19 mouse cellular contexts compared by ENCODE assay signal in the genomic region with DNA sequence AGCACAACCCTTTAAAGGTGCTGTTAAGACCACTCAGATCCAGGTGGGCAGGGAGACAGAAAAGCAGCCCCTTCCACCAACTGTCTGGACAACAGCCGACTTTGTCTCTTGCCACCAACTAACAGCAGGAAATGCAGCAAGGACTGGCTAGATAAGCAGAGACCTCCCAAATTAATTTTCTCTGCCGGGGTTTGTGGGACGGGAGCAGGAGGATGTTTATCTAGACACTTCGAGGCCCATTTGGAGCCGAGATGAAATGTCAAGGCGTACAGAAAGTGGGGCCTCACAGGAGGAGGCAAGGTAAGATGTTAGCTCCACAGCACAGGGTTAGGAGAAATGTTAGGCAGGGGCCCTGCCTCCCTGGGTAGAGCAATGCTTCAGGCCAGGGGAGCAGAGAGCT. TPM values are rescaled to one million over a fixed set of nuclear protein-coding genes. Genes with fewer than 3 reads are reported as not detected.
DNase-seq lines count a peak whose midpoint lies in the region; ATAC-seq and TF ChIP-seq lines count a peak whose summit lies in the region.
"Had no signal": no experiment of that assay in that cellular context is flagged by ENCODE, and none has a peak within 500 bp of the region (broad histone marks: within the 10 kb centered on the region; RNA-seq: fewer than 3 reads in every experiment).

No protein-coding gene starts in this region.

- no peak overlapping the region; the same call in 1 of the 2 replicates for H3K9ac ChIP-seq in lung, embryonic 14.5 days
- H3K9ac ChIP-seq in liver, embryonic 14.5 days (replicated peaks), result peak overlapping the region; percentile 9; the same call in 1 of the 2 replicates
- H3K9ac ChIP-seq: forebrain, embryonic 15.5 days; heart, embryonic 13.5 days; limb, embryonic 12.5 days had no signal

- H3K4me1 ChIP-seq in heart, embryonic 10.5 days, result peaks cover 27% of the 10 kb centered on the region
- peaks cover 18% of the 10 kb centered on the region; the same call in 1 of the 2 replicates for H3K4me1 ChIP-seq in lung, embryonic 14.5 days (ENCODE audit: insufficient read depth)
- H3K4me1 ChIP-seq in embryonic facial prominence, embryonic 10.5 days, result peaks cover 7% of the 10 kb centered on the region
- peaks cover 3 to 13% of the 10 kb centered on the region in 2 experiments for H3K4me1 ChIP-seq in liver, embryonic 14.5 days (replicated peaks; ENCODE audit: control insufficient read depth in 2 of 2, insufficient read depth in 2 of 2, low read length in 1 of 2)
- H3K4me1 ChIP-seq: forebrain, embryonic 15.5 days; limb, embryonic 12.5 days had no signal

- no peak overlapping the region for H3K4me3 ChIP-seq in heart, embryonic 10.5 days
- H3K4me3 ChIP-seq in lung, embryonic 14.5 days (ENCODE audit: low read depth, low read length), result no peak overlapping the region
- H3K4me3 ChIP-seq in embryonic facial prominence, embryonic 10.5 days, result no peak overlapping the region
- no peak overlapping the region for H3K4me3 ChIP-seq in liver, embryonic 14.5 days (ENCODE audit: insufficient read depth in 1 of 2, low read depth in 2 of 2, low read length in 2 of 2)
- H3K4me3 ChIP-seq: forebrain, embryonic 15.5 days; heart, embryonic 13.5 days; hindbrain, embryonic 10.5 days; limb, embryonic 12.5 days had no signal

- no peaks in the 10 kb centered on the region for H3K9me3 ChIP-seq in heart, embryonic 10.5 days
- no peaks in the 10 kb centered on the region for H3K9me3 ChIP-seq in lung, embryonic 14.5 days (ENCODE audit: low read depth, low read length)
- H3K9me3 ChIP-seq in embryonic facial prominence, embryonic 10.5 days, result no peaks in the 10 kb centered on the region
- no peaks in the 10 kb centered on the region for H3K9me3 ChIP-seq in liver, embryonic 14.5 days (ENCODE audit: control insufficient read depth, low read length)
- H3K9me3 ChIP-seq: forebrain, embryonic 15.5 days; heart, embryonic 13.5 days; hindbrain, embryonic 10.5 days; limb, embryonic 12.5 days had no signal

- peak; percentile 76 for DNase-seq in heart, adult 11 months
- DNase-seq in heart, embryonic 10.5 days (ENCODE audit: low spot score), result no peak
- peak; percentile 55 for DNase-seq in lung, embryonic 14.5 days
- DNase-seq in lung, postnatal 4 days, result no peak
- DNase-seq in embryonic facial prominence, embryonic 10.5 days (ENCODE audit: low spot score), result no peak
- no peak for DNase-seq in liver, embryonic 14.5 days (ENCODE audit: low read depth in 3 of 3, low spot score in 3 of 3)
- DNase-seq in layer of hippocampus, adult 8-10 months (ENCODE audit: low spot score in 2 of 2), result no peak
- no peak for DNase-seq in embryo, embryonic 10 days (ENCODE audit: low spot score)
- DNase-seq: adrenal gland, adult 8-10 months; cerebellum, adult 8-10 months; cerebellum, postnatal 25 days; right cerebral cortex, adult 18-20 months had no signal

- 22% methylated on average over 6 of the region's 6 CpGs for WGBS in heart, embryonic 10.5 days
- WGBS in lung, embryonic 14.5 days, result 8% methylated on average over 6 of the region's 6 CpGs
- WGBS in embryonic facial prominence, embryonic 10.5 days, result 56% methylated on average over 6 of the region's 6 CpGs
- WGBS in liver, embryonic 14.5 days (ENCODE audit: insufficient replicate concordance), result 6% methylated on average over 6 of the region's 6 CpGs

- H3K4me2 ChIP-seq in lung, embryonic 14.5 days, result no peak overlapping the region
- peak overlapping the region; percentile 39 for H3K4me2 ChIP-seq in liver, embryonic 14.5 days (ENCODE audit: low read depth)
- H3K4me2 ChIP-seq: forebrain, embryonic 15.5 days; heart, embryonic 13.5 days; limb, embryonic 12.5 days; midbrain, embryonic 11.5 days had no signal

- ATAC-seq in lung, embryonic 14.5 days (ENCODE audit: insufficient read depth), result no peak
- ATAC-seq in liver, embryonic 14.5 days (ENCODE audit: insufficient read depth), result peak; percentile 61; the same call in 1 of the 2 replicates
- ATAC-seq: forebrain, embryonic 15.5 days; hindbrain, embryonic 16.5 days; midbrain, embryonic 16.5 days had no signal

- 0 out of 2 replicates have a peak, but pooled peaks have one; percentile 13 for TF ChIP-seq EP300 in liver, embryonic 14.5 days (IDR thresholded peaks at IDR 0.05; ENCODE audit: low read depth)

- peaks cover 20% of the 10 kb centered on the region; the same call in 1 of the 2 replicates for H3K27me3 ChIP-seq in heart, embryonic 10.5 days (ENCODE audit: insufficient read depth, poor library complexity, severe bottlenecking)
- H3K27me3 ChIP-seq in lung, embryonic 14.5 days (ENCODE audit: insufficient read depth, low read length), result no peaks in the 10 kb centered on the region
- 0 out of 2 replicates have a peak, but pooled peaks cover 6% of the 10 kb centered on the region for H3K27me3 ChIP-seq in embryonic facial prominence, embryonic 10.5 days (replicated peaks; ENCODE audit: low read depth, poor library complexity, severe bottlenecking)
- no peaks in the 10 kb centered on the region for H3K27me3 ChIP-seq in liver, embryonic 14.5 days (ENCODE audit: control insufficient read depth, insufficient read depth, low read length)
- H3K27me3 ChIP-seq: forebrain, embryonic 15.5 days; limb, embryonic 12.5 days had no signal

- TF ChIP-seq CTCF in lung, embryonic 14.5 days (IDR thresholded peaks at IDR 0.05; ENCODE audit: low read depth), result no peak
- TF ChIP-seq CTCF in liver, embryonic 14.5 days (IDR thresholded peaks at IDR 0.05; ENCODE audit: low read depth), result no peak

- H3K36me3 ChIP-seq in heart, embryonic 10.5 days, result no peaks in the 10 kb centered on the region
- H3K36me3 ChIP-seq in lung, embryonic 14.5 days (ENCODE audit: insufficient read depth), result no peaks in the 10 kb centered on the region
- H3K36me3 ChIP-seq in embryonic facial prominence, embryonic 10.5 days (replicated peaks), result no peaks in the 10 kb centered on the region
- no peaks in the 10 kb centered on the region for H3K36me3 ChIP-seq in liver, embryonic 14.5 days (replicated peaks; ENCODE audit: control insufficient read depth, insufficient read depth, low read depth)
- H3K36me3 ChIP-seq: forebrain, embryonic 15.5 days; heart, embryonic 13.5 days; hindbrain, embryonic 10.5 days; limb, embryonic 12.5 days had no signal

- no peak overlapping the region for H3K27ac ChIP-seq in heart, embryonic 10.5 days
- H3K27ac ChIP-seq in lung, embryonic 14.5 days (ENCODE audit: low read depth), result peak overlapping the region; percentile 24; the same call in 1 of the 2 replicates
- peak overlapping the region; percentile 30; the same call in 1 of the 2 replicates for H3K27ac ChIP-seq in embryonic facial prominence, embryonic 10.5 days (replicated peaks)
- H3K27ac ChIP-seq in liver, embryonic 14.5 days, result peak overlapping the region; percentile 39
- H3K27ac ChIP-seq: forebrain, embryonic 15.5 days; heart, embryonic 13.5 days; hindbrain, embryonic 10.5 days had no signal

RNA-seq across cellular contexts. Expression of gene Vegfa, which starts 8.4 kb away (rescaled TPM):
- polyA plus RNA-seq in heart, embryonic 10.5 days (2016; fragmentation: Nextera tagmentation; extraction: Ambion mirVana), result 4.5 and 6.0 TPM in 2 replicates
- 6.6 and 7.7 TPM in 2 replicates for polyA plus RNA-seq in lung, embryonic 14.5 days (2014; fragmentation: Nextera tagmentation; extraction: Ambion mirVana)
- polyA plus RNA-seq in embryonic facial prominence, embryonic 10.5 days (2016; fragmentation: Nextera tagmentation; extraction: Ambion mirVana), result 2.1 and 2.3 TPM in 2 replicates
- polyA plus RNA-seq in liver, embryonic 14.5 days (2012; rRNA removed), result 27.9 and 33.9 TPM in 2 replicates
- 1.2 and 1.7 TPM in 2 replicates for polyA plus RNA-seq in liver, embryonic 14.5 days (2014; fragmentation: Nextera tagmentation; extraction: Ambion mirVana)
- 100 to 1,000 TPM in 1 of 4 experiments, 10 to 100 TPM in 3; 63.6 to 104 (median 78.2) TPM for total RNA-seq in layer of hippocampus, adult 8-10 months (2022)

Comparison
In these comparisons a context has a peak if more than half of its experiments do, and no peak if none do; other contexts are left out.
1. DNase-seq: peak in heart, adult 11 months (single experiment) and lung, embryonic 14.5 days (single experiment); none in heart, embryonic 10.5 days (single experiment), lung, postnatal 4 days (0 of 2), embryonic facial prominence, embryonic 10.5 days (single experiment), liver, embryonic 14.5 days (0 of 3), layer of hippocampus, adult 8-10 months (0 of 2) and embryo, embryonic 10 days (single experiment).